ENCODE assay signal across 8 mouse cellular contexts in the genomic region with DNA sequence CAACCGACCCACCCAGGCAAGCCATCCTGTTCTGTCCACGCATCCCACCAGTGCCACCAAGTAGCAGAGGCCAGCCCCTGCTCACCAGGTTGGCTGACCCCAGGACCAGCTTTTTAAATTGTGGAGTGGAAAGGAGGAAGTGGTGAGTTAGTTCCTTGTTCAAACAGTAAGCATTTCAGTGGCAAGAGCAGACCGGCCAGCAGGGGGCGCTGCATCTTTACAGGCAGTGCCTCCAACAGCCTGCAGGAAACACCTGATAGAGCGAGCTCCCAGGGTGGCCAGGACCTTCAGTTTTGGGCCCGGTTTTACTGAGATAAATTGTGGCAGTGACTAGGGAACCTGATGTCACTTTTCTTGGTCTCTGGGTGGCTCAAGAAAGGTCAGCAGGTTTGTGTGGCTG. TPM values are rescaled to one million over a fixed set of nuclear protein-coding genes. Genes with fewer than 3 reads are reported as not detected.
DNase-seq lines count a peak whose midpoint lies in the region; ATAC-seq and TF ChIP-seq lines count a peak whose summit lies in the region.

No protein-coding gene starts in this region.

- peak; percentile 97 for TF ChIP-seq CTCF in intestine, postnatal 0 days (IDR thresholded peaks at IDR 0.05; ENCODE audit: low read depth)
- peak; percentile 98 for TF ChIP-seq CTCF in stomach, postnatal 0 days (IDR thresholded peaks at IDR 0.05; ENCODE audit: low read depth)

- H3K27me3 ChIP-seq in midbrain, embryonic 10.5 days (ENCODE audit: low read depth, poor library complexity, severe bottlenecking), result no peaks in the 10 kb centered on the region
- H3K27me3 ChIP-seq in midbrain, embryonic 15.5 days (replicated peaks), result no peaks in the 10 kb centered on the region
- H3K27me3 ChIP-seq in intestine, postnatal 0 days (replicated peaks; ENCODE audit: control insufficient read depth, insufficient read depth, low read length), result no peaks in the 10 kb centered on the region
- no peaks in the 10 kb centered on the region for H3K27me3 ChIP-seq in limb, embryonic 10.5 days (ENCODE audit: low read depth, poor library complexity, severe bottlenecking)
- no peaks in the 10 kb centered on the region for H3K27me3 ChIP-seq in stomach, postnatal 0 days (ENCODE audit: control insufficient read depth, insufficient read depth, low read length)

- DNase-seq in midbrain, embryonic 10.5 days (ENCODE audit: low spot score), result peak; percentile 85
- peak; percentile 77 for DNase-seq in cerebellum, adult 11 months
- peak; percentile 77 to 87 for DNase-seq in frontal cortex, postnatal 14 days (ENCODE audit: low spot score in 2 of 2)
- peak; percentile 96 for DNase-seq in limb, embryonic 10.5 days (ENCODE audit: low spot score)
- peak; percentile 94 for DNase-seq in naive thymus-derived CD4-positive, alpha-beta T cell, adult 2 months (ENCODE audit: low read depth)
- peak; percentile 95 for DNase-seq in stomach, postnatal 0 days (ENCODE audit: low spot score)

- H3K4me2 ChIP-seq in midbrain, embryonic 15.5 days, result no peak overlapping the region
- no peak overlapping the region for H3K4me2 ChIP-seq in intestine, postnatal 0 days (replicated peaks; ENCODE audit: low read depth)
- H3K4me2 ChIP-seq in stomach, postnatal 0 days (replicated peaks; ENCODE audit: low read depth), result no peak overlapping the region

- H3K27ac ChIP-seq in midbrain, embryonic 10.5 days (replicated peaks), result no peak overlapping the region; the same call in 1 of the 2 replicates
- H3K27ac ChIP-seq in midbrain, embryonic 15.5 days, result no peak overlapping the region
- H3K27ac ChIP-seq in intestine, postnatal 0 days (ENCODE audit: low read depth, low read length), result no peak overlapping the region
- H3K27ac ChIP-seq in limb, embryonic 10.5 days, result no peak overlapping the region
- H3K27ac ChIP-seq in stomach, postnatal 0 days (replicated peaks), result no peak overlapping the region

- ATAC-seq in midbrain, embryonic 15.5 days (replicated peaks), result no peak
- ATAC-seq in intestine, postnatal 0 days, result peak; percentile 56; the same call in 1 of the 2 replicates
- ATAC-seq in stomach, postnatal 0 days (ENCODE audit: low FRiP score, low TSS enrichment), result peak; percentile 74

- H3K4me1 ChIP-seq in midbrain, embryonic 10.5 days, result peaks cover 15% of the 10 kb centered on the region
- peaks cover under 1% of the 10 kb centered on the region; the same call in 1 of the 2 replicates for H3K4me1 ChIP-seq in midbrain, embryonic 15.5 days
- no peaks in the 10 kb centered on the region for H3K4me1 ChIP-seq in intestine, postnatal 0 days (replicated peaks; ENCODE audit: control insufficient read depth, insufficient read depth, low read length)
- H3K4me1 ChIP-seq in limb, embryonic 10.5 days, result peaks cover 4% of the 10 kb centered on the region
- no peaks in the 10 kb centered on the region for H3K4me1 ChIP-seq in stomach, postnatal 0 days (replicated peaks; ENCODE audit: control insufficient read depth, insufficient read depth)

- no peak overlapping the region for H3K4me3 ChIP-seq in midbrain, embryonic 10.5 days
- no peak overlapping the region for H3K4me3 ChIP-seq in midbrain, embryonic 15.5 days
- no peak overlapping the region for H3K4me3 ChIP-seq in intestine, postnatal 0 days (ENCODE audit: low read depth, low read length)
- no peak overlapping the region for H3K4me3 ChIP-seq in limb, embryonic 10.5 days
- H3K4me3 ChIP-seq in stomach, postnatal 0 days (ENCODE audit: low read depth, low read length), result no peak overlapping the region

- WGBS in midbrain, embryonic 10.5 days, result 40% methylated on average over 6 of the region's 6 CpGs
- 38% methylated on average over 6 of the region's 6 CpGs for WGBS in midbrain, embryonic 15.5 days
- WGBS in intestine, postnatal 0 days, result 33% methylated on average over 6 of the region's 6 CpGs
- WGBS in limb, embryonic 10.5 days, result 45% methylated on average over 6 of the region's 6 CpGs
- 33% methylated on average over 6 of the region's 6 CpGs for whole genome bisulfite sequencing in stomach, postnatal 0 days

- H3K9ac ChIP-seq in midbrain, embryonic 15.5 days, result no peak overlapping the region
- no peak overlapping the region for H3K9ac ChIP-seq in intestine, postnatal 0 days (ENCODE audit: low read depth, low read length)
- no peak overlapping the region for H3K9ac ChIP-seq in stomach, postnatal 0 days (ENCODE audit: low read length)

- no peak for TF ChIP-seq EP300 in stomach, postnatal 0 days (optimal IDR thresholded peaks at IDR 0.05)

- H3K9me3 ChIP-seq in midbrain, embryonic 10.5 days (replicated peaks), result no peaks in the 10 kb centered on the region
- no peaks in the 10 kb centered on the region for H3K9me3 ChIP-seq in midbrain, embryonic 15.5 days
- H3K9me3 ChIP-seq in intestine, postnatal 0 days (ENCODE audit: control insufficient read depth), result no peaks in the 10 kb centered on the region
- H3K9me3 ChIP-seq in limb, embryonic 10.5 days (replicated peaks), result no peaks in the 10 kb centered on the region
- H3K9me3 ChIP-seq in stomach, postnatal 0 days (ENCODE audit: control insufficient read depth, low read length), result no peaks in the 10 kb centered on the region

- no peaks in the 10 kb centered on the region for H3K36me3 ChIP-seq in midbrain, embryonic 10.5 days
- no peaks in the 10 kb centered on the region for H3K36me3 ChIP-seq in midbrain, embryonic 15.5 days (replicated peaks)
- H3K36me3 ChIP-seq in intestine, postnatal 0 days (ENCODE audit: control insufficient read depth, insufficient read depth), result peaks cover 45% of the 10 kb centered on the region
- no peaks in the 10 kb centered on the region for H3K36me3 ChIP-seq in limb, embryonic 10.5 days
- H3K36me3 ChIP-seq in stomach, postnatal 0 days (ENCODE audit: control insufficient read depth, insufficient read depth, low read length), result peaks cover 5% of the 10 kb centered on the region; the same call in 1 of the 2 replicates

RNA-seq across cellular contexts. Expression of a gene that starts 39.7 kb away (rescaled TPM):
- polyA plus RNA-seq in midbrain, embryonic 10.5 days (2016; fragmentation: Nextera tagmentation; extraction: Ambion mirVana), result 0.41 and 0.47 TPM in 2 replicates
- polyA plus RNA-seq in midbrain, embryonic 15.5 days (2015; fragmentation: Nextera tagmentation; extraction: Ambion mirVana), result 0.56 and 0.68 TPM in 2 replicates
- polyA plus RNA-seq in intestine, postnatal 0 days (2015; fragmentation: Nextera tagmentation; extraction: Ambion mirVana), result 1.7 and 2.1 TPM in 2 replicates
- polyA plus RNA-seq in limb, embryonic 10.5 days (2016; fragmentation: Nextera tagmentation; extraction: Ambion mirVana), result 0.69 and 0.78 TPM in 2 replicates
- polyA plus RNA-seq in stomach, postnatal 0 days (2015; fragmentation: Nextera tagmentation; extraction: Ambion mirVana), result 1.2 and 1.3 TPM in 2 replicates

RNA-seq across cellular contexts. Expression of a gene that starts 54.3 kb away (rescaled TPM):
- polyA plus RNA-seq in midbrain, embryonic 10.5 days (2016; fragmentation: Nextera tagmentation; extraction: Ambion mirVana), result 124 and 125 TPM in 2 replicates
- 172 and 174 TPM in 2 replicates for polyA plus RNA-seq in midbrain, embryonic 15.5 days (2015; fragmentation: Nextera tagmentation; extraction: Ambion mirVana)
- polyA plus RNA-seq in intestine, postnatal 0 days (2015; fragmentation: Nextera tagmentation; extraction: Ambion mirVana), result 442 and 470 TPM in 2 replicates
- polyA plus RNA-seq in limb, embryonic 10.5 days (2016; fragmentation: Nextera tagmentation; extraction: Ambion mirVana), result 96.8 and 106 TPM in 2 replicates
- polyA plus RNA-seq in stomach, postnatal 0 days (2015; fragmentation: Nextera tagmentation; extraction: Ambion mirVana), result 168 and 169 TPM in 2 replicates

RNA-seq across cellular contexts. Expression of a gene that starts 54.3 kb away (rescaled TPM):
- polyA plus RNA-seq in midbrain, embryonic 10.5 days (2016; fragmentation: Nextera tagmentation; extraction: Ambion mirVana), result 12.9 and 14.8 TPM in 2 replicates
- 14.2 and 15.8 TPM in 2 replicates for polyA plus RNA-seq in midbrain, embryonic 15.5 days (2015; fragmentation: Nextera tagmentation; extraction: Ambion mirVana)
- polyA plus RNA-seq in intestine, postnatal 0 days (2015; fragmentation: Nextera tagmentation; extraction: Ambion mirVana), result 47.1 and 49.1 TPM in 2 replicates
- polyA plus RNA-seq in limb, embryonic 10.5 days (2016; fragmentation: Nextera tagmentation; extraction: Ambion mirVana), result 10.4 and 13.4 TPM in 2 replicates
- polyA plus RNA-seq in stomach, postnatal 0 days (2015; fragmentation: Nextera tagmentation; extraction: Ambion mirVana), result 8.3 and 8.4 TPM in 2 replicates
